Mouse (Mus musculus): ENCODE measurements around the gene Olfr156. TPM values are rescaled to one million over a fixed set of nuclear protein-coding genes. Genes with fewer than 3 reads are reported as not detected.
"Not testable (repeated sequence)": the region's sequence is repeated elsewhere in the genome, so short reads cannot be mapped to it uniquely, and the experiment has no call there.

Gene Olfr156
- polyA plus RNA-seq, 1 experiment from 2014 or later: not detected

DNA sequence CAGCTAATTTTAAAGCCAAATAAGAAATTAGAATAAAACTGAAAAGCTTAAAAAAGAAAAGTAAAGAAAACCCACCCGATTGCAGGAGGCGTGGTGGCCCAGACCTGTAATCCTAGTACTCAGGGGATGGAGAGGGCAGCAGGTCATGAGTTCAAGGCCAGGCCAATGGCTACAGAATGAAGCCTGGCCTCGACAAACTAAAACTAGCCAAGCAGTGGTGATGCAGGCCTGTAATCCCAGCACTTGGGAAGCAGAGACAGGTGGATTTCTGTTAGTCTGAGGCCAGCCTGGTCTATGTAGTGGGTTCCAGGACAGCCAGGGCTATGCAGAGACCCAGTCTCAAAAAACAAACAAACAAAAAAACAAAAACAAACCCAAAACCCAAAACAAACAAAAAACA, 14.6 kb upstream of the Olfr156 start:
- H3K27me3 ChIP-seq (ENCODE audit: control insufficient read depth, insufficient read depth, low read length): no peaks in the 10 kb centered on the region
- WGBS (ENCODE audit: insufficient replicate concordance): 63% methylated on average over 3 of the region's 3 CpGs
- H3K4me1 ChIP-seq (ENCODE audit: control insufficient read depth, insufficient read depth, low read length): no peaks in the 10 kb centered on the region
- H3K4me3 ChIP-seq (ENCODE audit: low read depth, low read length): no peak overlapping the region
- no peak overlapping the region for H3K9ac ChIP-seq (ENCODE audit: low read depth, low read length)
- H3K4me2 ChIP-seq: no peak overlapping the region
- no peaks in the 10 kb centered on the region for H3K36me3 ChIP-seq (ENCODE audit: control insufficient read depth, insufficient read depth, low read length)
- no peak for ATAC-seq (replicated peaks; ENCODE audit: insufficient number of reproducible peaks, low FRiP score, low TSS enrichment)
- no peak overlapping the region for H3K27ac ChIP-seq (ENCODE audit: low read depth, low read length)
- H3K9me3 ChIP-seq (replicated peaks; ENCODE audit: control insufficient read depth, low read length): no peaks in the 10 kb centered on the region

DNA sequence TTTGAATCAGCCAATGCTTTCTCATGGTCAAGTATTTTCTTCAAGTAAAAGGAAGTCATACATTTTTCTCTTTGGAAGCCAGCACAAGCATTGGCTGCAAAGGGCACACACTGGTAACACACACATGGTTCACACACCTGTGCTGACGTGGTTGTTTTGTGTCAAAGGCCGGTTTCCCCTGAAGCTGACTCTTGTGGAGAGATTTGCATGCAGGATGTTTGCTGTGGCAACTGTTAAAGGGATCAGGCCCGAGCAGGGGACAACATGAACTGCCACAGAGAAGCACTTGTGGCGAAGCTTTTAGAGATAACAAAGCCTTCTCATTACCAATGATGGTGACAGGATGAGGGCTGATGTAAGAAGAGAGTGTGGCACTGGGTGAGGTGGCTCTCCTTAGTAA, 11.1 kb upstream of the Olfr156 start:
- H3K36me3 ChIP-seq (ENCODE audit: control insufficient read depth, insufficient read depth, low read length): no peaks in the 10 kb centered on the region
- no peak overlapping the region for H3K27ac ChIP-seq (ENCODE audit: low read depth, low read length)
- no peak overlapping the region for H3K4me3 ChIP-seq (ENCODE audit: low read depth, low read length)
- H3K9me3 ChIP-seq (replicated peaks; ENCODE audit: control insufficient read depth, low read length): no peaks in the 10 kb centered on the region
- H3K4me1 ChIP-seq (ENCODE audit: control insufficient read depth, insufficient read depth, low read length): no peaks in the 10 kb centered on the region
- WGBS (ENCODE audit: insufficient replicate concordance): 33% methylated on average over 4 of the region's 4 CpGs
- H3K9ac ChIP-seq (ENCODE audit: low read depth, low read length): no peak overlapping the region
- H3K27me3 ChIP-seq (ENCODE audit: control insufficient read depth, insufficient read depth, low read length): no peaks in the 10 kb centered on the region
- H3K4me2 ChIP-seq: no peak overlapping the region
- ATAC-seq (replicated peaks; ENCODE audit: insufficient number of reproducible peaks, low FRiP score, low TSS enrichment): no peak

DNA sequence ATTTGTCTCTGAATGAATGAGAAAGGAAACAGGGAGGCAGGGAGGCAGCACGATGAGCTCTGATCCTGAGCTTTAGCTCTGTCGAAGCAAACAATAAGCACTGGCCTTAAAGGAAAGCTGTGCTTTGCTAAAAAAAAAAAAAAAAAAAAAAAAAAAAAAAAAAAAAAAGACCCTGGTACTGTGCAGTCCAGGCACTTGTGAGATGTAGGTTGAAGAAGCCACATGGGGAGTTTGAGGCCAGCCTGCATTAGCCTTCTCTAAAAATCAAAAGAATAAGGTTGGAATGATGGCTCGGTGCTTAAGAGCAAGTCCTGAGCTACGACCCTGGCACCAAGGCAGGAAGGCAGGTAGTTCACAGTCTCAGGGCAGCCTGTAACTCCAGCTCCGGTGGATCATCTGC, 10.1 kb upstream of the Olfr156 start:
- H3K27me3 ChIP-seq (ENCODE audit: control insufficient read depth, insufficient read depth, low read length): no peaks in the 10 kb centered on the region
- WGBS (ENCODE audit: insufficient replicate concordance): 73% methylated on average over 5 of the region's 5 CpGs
- H3K4me1 ChIP-seq (ENCODE audit: control insufficient read depth, insufficient read depth, low read length): no peaks in the 10 kb centered on the region
- H3K4me3 ChIP-seq (ENCODE audit: low read depth, low read length): no peak overlapping the region
- no peak overlapping the region for H3K27ac ChIP-seq (ENCODE audit: low read depth, low read length)
- no peak for ATAC-seq (replicated peaks; ENCODE audit: insufficient number of reproducible peaks, low FRiP score, low TSS enrichment)
- H3K36me3 ChIP-seq (ENCODE audit: control insufficient read depth, insufficient read depth, low read length): no peaks in the 10 kb centered on the region
- H3K9ac ChIP-seq (ENCODE audit: low read depth, low read length): no peak overlapping the region
- no peak overlapping the region for H3K4me2 ChIP-seq
- no peaks in the 10 kb centered on the region for H3K9me3 ChIP-seq (replicated peaks; ENCODE audit: control insufficient read depth, low read length)

DNA sequence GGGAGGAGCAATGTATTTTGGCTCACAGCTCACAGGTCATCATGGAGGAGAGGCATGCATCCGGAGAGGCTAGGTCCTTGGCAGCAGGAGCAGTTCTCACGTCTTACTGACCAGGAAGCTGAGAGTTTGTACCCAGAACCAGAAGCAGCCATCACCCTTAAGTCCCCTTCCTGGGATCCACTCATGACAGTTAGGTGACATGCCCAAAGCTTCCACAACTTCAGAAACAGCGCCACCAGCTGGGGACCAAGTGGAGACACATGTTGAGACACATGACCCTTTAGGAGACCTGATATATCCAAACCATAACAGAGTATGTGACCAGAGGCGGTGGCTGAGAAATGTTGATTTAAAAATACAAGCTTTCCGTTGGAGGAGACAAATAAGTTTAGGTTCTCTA, 8.3 kb upstream of the Olfr156 start:
- 58% methylated on average over 5 of the region's 5 CpGs for WGBS (ENCODE audit: insufficient replicate concordance)
- H3K4me2 ChIP-seq: no peak overlapping the region
- no peaks in the 10 kb centered on the region for H3K36me3 ChIP-seq (ENCODE audit: control insufficient read depth, insufficient read depth, low read length)
- no peaks in the 10 kb centered on the region for H3K4me1 ChIP-seq (ENCODE audit: control insufficient read depth, insufficient read depth, low read length)
- no peaks in the 10 kb centered on the region for H3K9me3 ChIP-seq (replicated peaks; ENCODE audit: control insufficient read depth, low read length)
- no peaks in the 10 kb centered on the region for H3K27me3 ChIP-seq (ENCODE audit: control insufficient read depth, insufficient read depth, low read length)
- H3K27ac ChIP-seq (ENCODE audit: low read depth, low read length): no peak overlapping the region
- ATAC-seq (replicated peaks; ENCODE audit: insufficient number of reproducible peaks, low FRiP score, low TSS enrichment): no peak
- H3K4me3 ChIP-seq (ENCODE audit: low read depth, low read length): no peak overlapping the region
- no peak overlapping the region for H3K9ac ChIP-seq (ENCODE audit: low read depth, low read length)

DNA sequence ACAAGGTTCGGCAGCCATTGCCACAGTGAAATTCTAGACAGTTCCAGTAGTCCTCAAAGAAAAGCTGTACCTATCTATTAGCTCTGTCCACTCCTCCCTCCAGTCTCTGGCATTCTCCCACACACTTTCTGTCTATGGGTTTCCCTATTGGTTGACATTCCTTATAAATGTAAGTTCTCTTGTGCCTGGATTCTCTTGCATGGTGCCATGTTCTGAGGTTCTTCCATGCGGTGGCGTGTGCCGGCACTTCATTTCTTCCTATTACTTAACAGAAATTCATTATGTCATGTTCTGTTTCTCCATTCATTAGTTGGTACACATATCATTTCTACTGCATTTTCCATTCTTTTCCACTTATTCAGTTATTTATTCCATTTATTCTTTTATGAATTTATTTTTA, 5.1 kb upstream of the Olfr156 start:
- Histone ChIP-seq H3K4me3 (ENCODE audit: low read depth, low read length) (no peak overlapping the region), H3K9ac (ENCODE audit: low read depth, low read length) (no peak overlapping the region), H3K9me3 (replicated peaks; ENCODE audit: control insufficient read depth, low read length) (no peaks in the 10 kb centered on the region), H3K4me2 (no peak overlapping the region), H3K4me1 (ENCODE audit: control insufficient read depth, insufficient read depth, low read length) (no peaks in the 10 kb centered on the region), H3K36me3 (ENCODE audit: control insufficient read depth, insufficient read depth, low read length) (no peaks in the 10 kb centered on the region), H3K27me3 (ENCODE audit: control insufficient read depth, insufficient read depth, low read length) (no peaks in the 10 kb centered on the region), H3K27ac (ENCODE audit: low read depth, low read length) (no peak overlapping the region)
- no peak for ATAC-seq (replicated peaks; ENCODE audit: insufficient number of reproducible peaks, low FRiP score, low TSS enrichment)
- WGBS (ENCODE audit: insufficient replicate concordance): 85% methylated on average over 4 of the region's 4 CpGs

DNA sequence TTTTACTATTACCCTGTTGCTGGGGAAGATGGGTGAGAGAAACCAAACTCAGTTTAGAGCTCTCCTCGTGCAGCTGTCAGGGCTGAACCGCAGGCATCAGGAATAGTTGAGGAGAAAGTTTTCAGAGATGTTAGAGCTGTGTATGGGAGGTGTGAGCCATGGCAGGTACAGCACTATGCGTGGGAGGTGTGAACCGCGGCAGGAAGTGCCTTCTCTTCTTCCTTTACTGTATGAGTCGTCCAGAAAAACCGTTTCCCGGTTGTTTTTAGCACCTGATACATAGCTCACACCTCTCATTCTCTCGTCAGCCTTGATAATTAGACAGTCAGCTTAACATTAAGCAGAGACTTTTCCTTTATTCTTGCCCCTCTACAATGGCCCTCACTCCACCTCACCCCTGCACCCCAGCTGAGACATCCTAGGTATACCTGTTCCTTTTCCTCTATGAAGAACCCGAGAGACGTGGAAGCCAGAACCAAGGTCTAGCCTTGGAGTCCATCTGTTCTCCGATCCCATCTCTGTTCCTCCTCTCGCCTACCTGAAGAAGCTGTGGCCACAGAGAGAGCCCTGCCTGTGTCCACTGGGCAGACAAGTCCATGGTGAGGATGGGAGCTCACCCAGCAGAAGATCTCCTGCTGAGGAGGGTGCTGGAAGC, 672 bp downstream of the Olfr156 start:
- ATAC-seq (replicated peaks; ENCODE audit: insufficient number of reproducible peaks, low FRiP score, low TSS enrichment): no peak
- H3K27me3 ChIP-seq (ENCODE audit: control insufficient read depth, insufficient read depth, low read length): no peaks in the 10 kb centered on the region
- H3K4me2 ChIP-seq: no peak overlapping the region
- no peaks in the 10 kb centered on the region for H3K9me3 ChIP-seq (replicated peaks; ENCODE audit: control insufficient read depth, low read length)
- WGBS (ENCODE audit: insufficient replicate concordance): 66% methylated on average over 13 of the region's 13 CpGs
- no peak overlapping the region for H3K4me3 ChIP-seq (ENCODE audit: low read depth, low read length)
- H3K9ac ChIP-seq (ENCODE audit: low read depth, low read length): no peak overlapping the region
- no peaks in the 10 kb centered on the region for H3K36me3 ChIP-seq (ENCODE audit: control insufficient read depth, insufficient read depth, low read length)
- H3K27ac ChIP-seq (ENCODE audit: low read depth, low read length): no peak overlapping the region
- H3K4me1 ChIP-seq (ENCODE audit: control insufficient read depth, insufficient read depth, low read length): no peaks in the 10 kb centered on the region

DNA sequence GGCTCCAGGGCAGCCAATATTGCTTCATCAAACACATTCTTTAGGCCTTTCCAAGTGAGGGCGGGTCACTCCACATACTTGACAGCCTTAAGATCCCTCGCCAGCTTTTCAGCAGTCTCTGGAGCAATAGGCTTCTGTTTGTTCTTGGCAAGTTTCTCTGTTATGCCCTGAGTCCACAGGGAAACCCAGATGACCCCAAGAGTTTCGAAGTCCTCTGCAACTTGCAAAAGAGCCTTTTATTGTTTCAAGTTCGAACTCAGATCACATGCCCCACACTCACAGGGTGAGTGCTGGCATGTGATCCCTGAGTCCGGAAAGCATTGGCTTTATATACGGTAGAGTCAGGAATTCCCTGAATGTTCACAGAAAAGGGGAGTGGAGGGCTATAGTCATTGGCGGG, 24.8 kb downstream of the Olfr156 start:
- H3K27me3 ChIP-seq (ENCODE audit: control insufficient read depth, insufficient read depth, low read length): no peaks in the 10 kb centered on the region
- H3K4me2 ChIP-seq: no peak overlapping the region
- H3K9ac ChIP-seq (ENCODE audit: low read depth, low read length): no peak overlapping the region
- H3K4me1 ChIP-seq (ENCODE audit: control insufficient read depth, insufficient read depth, low read length): no peaks in the 10 kb centered on the region
- H3K27ac ChIP-seq (ENCODE audit: low read depth, low read length): no peak overlapping the region
- H3K4me3 ChIP-seq (ENCODE audit: low read depth, low read length): no peak overlapping the region
- no peak for ATAC-seq (replicated peaks; ENCODE audit: insufficient number of reproducible peaks, low FRiP score, low TSS enrichment)
- H3K36me3 ChIP-seq (ENCODE audit: control insufficient read depth, insufficient read depth, low read length): no peaks in the 10 kb centered on the region
- WGBS (ENCODE audit: insufficient replicate concordance): 73% methylated on average over 7 of the region's 7 CpGs
- H3K9me3 ChIP-seq (replicated peaks; ENCODE audit: control insufficient read depth, low read length): no peaks in the 10 kb centered on the region

DNA sequence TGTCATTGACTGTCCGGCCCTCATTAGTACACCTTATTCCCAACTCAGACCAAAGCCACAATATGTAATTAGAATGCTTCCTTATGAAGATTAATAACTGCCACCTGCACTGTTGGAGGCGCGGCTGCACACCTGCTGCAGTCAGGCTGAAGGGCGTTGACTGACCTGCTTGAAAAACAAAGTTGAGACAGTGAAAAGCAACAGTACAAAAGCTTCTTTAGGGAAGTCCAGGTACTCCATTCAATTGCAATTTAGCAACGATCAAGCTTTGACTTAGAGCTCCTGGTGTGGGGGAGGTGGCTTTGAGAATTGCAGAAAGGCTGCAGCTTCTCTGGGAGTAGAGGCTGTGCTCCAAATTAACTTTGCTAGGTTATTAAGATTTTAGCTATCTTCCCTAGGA, 27.9 kb downstream of the Olfr156 start:
- H3K36me3 ChIP-seq (ENCODE audit: control insufficient read depth, insufficient read depth, low read length); H3K27ac ChIP-seq (ENCODE audit: low read depth, low read length); H3K27me3 ChIP-seq (ENCODE audit: control insufficient read depth, insufficient read depth, low read length); H3K4me3 ChIP-seq (ENCODE audit: low read depth, low read length); H3K4me2 ChIP-seq; H3K9me3 ChIP-seq (replicated peaks; ENCODE audit: control insufficient read depth, low read length); ATAC-seq (replicated peaks; ENCODE audit: insufficient number of reproducible peaks, low FRiP score, low TSS enrichment); H3K9ac ChIP-seq (ENCODE audit: low read depth, low read length); H3K4me1 ChIP-seq (ENCODE audit: control insufficient read depth, insufficient read depth, low read length): not testable (repeated sequence)
- 79% methylated on average over 5 of the region's 5 CpGs for WGBS (ENCODE audit: insufficient replicate concordance)

DNA sequence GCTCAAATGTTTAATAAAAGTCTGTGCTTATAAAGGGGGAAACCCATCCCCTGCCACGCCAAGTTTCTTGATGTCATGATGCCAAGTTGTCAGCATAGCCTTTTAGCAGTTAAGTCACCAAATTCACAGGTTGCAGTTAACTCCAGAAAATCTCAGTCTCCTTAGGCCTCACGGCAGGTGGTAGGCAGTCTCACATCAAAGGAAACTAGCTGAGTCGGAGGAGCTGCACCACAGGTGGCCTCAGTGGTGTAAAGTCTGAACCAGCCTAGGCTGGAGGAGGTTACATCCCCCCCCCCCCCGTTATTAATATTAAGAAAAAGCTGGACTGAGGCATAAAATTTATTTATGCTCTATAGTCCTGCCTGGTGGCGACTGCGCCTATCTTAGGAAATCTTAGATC, 28.4 kb downstream of the Olfr156 start:
- Histone ChIP-seq H3K4me3 (ENCODE audit: low read depth, low read length) (no peak overlapping the region), H3K4me2 (no peak overlapping the region), H3K9ac (ENCODE audit: low read depth, low read length) (no peak overlapping the region), H3K27ac (ENCODE audit: low read depth, low read length) (no peak overlapping the region), H3K36me3 (ENCODE audit: control insufficient read depth, insufficient read depth, low read length) (no peaks in the 10 kb centered on the region), H3K27me3 (ENCODE audit: control insufficient read depth, insufficient read depth, low read length) (no peaks in the 10 kb centered on the region), H3K4me1 (ENCODE audit: control insufficient read depth, insufficient read depth, low read length) (no peaks in the 10 kb centered on the region), H3K9me3 (replicated peaks; ENCODE audit: control insufficient read depth, low read length) (no peaks in the 10 kb centered on the region)
- WGBS (ENCODE audit: insufficient replicate concordance): 60% methylated on average over 6 of the region's 6 CpGs
- ATAC-seq (replicated peaks; ENCODE audit: insufficient number of reproducible peaks, low FRiP score, low TSS enrichment): no peak
